Mouse (Mus musculus) spleen, postnatal 10 days (tissue): ENCODE measurements at regions not wholly inside any gene's neighbourhood (a gene's known extent, or its start where the extent isn't known, plus 50 kb on each side); places are given as distances from the start of the nearest gene placed in this dataset.
"Not testable (repeated sequence)": the region's sequence is repeated elsewhere in the genome, so short reads cannot be mapped to it uniquely, and the experiment has no call there.

Source experiments
- DNase-seq, 2 experiments: peaks; one replicate each; pipeline ENCODE4 v3.0.0; 2021 to 2022; ENCODE audit warnings: low spot score in 2 of 2

DNA sequence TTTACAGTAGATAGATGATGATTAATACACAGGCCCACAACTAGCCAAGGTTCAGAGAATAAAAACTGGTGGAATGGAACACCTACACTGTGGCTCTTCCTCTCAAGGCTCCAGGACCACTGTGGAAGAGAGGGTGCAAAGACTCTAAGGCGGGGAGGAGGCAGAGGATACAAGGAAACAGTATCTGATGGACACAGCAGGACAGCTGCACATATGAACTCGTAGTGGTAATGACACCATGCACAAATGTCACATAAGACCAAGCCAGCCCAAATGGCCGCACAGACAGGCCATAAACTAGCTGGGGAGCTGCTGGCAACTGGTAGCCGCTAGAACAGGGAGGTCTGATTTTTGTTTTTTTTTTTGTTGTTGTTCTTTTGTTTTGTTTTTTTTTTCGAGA lies 197.0 kb upstream of the Serp2 start:
- DNase-seq, result no peak

DNA sequence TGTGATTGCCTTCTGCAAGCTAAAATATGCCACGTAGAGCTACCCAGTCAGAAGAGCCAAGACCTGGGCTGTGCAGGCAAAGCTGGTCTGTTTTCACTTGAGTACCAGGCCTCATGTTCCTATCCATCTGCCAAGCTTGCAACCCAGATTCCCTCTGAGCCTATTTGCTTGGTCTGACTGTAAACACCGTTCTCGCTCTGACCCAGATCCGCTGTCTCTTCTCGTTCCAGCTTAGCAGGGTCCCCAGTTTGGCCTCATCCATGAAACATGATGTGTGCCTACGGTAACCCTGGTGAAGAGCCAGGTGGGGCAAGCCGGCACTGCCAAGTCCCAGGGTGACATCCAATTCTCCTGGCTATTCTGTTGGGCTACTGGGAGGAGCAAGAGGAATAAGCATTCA lies 192.5 kb upstream of the Serp2 start:
- DNase-seq, result no peak

DNA sequence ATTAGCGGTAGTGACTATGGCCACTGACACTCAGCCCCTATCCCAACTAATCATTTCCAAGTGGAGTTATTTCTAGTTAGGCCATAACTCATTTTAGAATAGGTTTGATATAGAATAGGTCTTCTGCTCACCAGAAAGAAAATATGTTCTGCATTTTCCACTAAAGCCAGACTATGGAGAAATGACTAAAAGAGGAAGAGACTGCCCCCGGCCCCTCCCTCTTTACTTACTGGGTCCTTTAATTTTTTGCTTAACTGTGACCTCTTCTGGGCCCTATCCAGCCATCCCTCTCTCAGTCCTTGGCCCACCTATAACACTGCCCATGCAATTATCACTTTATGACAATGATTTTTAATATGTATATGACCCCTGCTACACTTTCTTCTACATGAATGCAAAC lies 192.0 kb upstream of the Serp2 start:
- no peak for DNase-seq

DNA sequence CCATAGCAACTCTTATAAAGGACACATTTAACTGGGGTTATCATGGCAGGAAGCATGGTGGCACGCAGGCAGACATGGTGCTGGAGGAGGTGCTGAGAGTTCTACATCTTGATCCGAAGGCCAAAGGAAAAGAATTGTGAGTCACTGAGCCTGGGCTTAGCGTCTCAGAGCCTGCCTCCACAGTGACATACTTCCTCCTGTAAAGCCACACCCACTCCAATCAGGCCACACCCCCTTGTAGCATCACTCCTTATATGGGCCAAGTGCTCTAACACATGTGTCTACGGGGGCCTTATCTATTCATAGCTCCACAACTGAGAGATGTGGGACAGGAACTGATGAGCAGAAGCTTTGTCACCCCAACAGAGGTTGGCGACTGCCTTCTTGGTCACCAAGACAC lies 191.1 kb upstream of the Serp2 start:
- no peak for DNase-seq

DNA sequence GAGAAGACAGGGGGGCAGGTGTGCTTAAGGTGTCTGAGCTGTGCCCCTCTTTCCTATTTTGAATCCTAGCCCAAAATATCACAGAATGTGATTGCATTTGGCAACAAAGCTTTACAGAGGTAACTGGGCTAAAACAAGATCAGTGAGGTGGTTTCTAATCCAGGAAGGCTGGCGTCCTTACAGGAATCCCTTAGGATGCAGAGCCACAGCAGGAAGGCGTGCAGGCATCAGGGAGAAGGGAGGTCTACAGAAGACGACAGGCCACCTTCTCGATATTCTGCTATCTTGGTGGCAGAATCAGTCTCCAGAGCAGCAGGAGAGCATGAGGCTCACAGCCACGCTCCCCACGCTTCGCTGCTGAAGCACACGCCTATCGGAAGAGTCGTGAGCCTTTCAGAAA lies 189.6 kb upstream of the Serp2 start:
- no peak for DNase-seq

DNA sequence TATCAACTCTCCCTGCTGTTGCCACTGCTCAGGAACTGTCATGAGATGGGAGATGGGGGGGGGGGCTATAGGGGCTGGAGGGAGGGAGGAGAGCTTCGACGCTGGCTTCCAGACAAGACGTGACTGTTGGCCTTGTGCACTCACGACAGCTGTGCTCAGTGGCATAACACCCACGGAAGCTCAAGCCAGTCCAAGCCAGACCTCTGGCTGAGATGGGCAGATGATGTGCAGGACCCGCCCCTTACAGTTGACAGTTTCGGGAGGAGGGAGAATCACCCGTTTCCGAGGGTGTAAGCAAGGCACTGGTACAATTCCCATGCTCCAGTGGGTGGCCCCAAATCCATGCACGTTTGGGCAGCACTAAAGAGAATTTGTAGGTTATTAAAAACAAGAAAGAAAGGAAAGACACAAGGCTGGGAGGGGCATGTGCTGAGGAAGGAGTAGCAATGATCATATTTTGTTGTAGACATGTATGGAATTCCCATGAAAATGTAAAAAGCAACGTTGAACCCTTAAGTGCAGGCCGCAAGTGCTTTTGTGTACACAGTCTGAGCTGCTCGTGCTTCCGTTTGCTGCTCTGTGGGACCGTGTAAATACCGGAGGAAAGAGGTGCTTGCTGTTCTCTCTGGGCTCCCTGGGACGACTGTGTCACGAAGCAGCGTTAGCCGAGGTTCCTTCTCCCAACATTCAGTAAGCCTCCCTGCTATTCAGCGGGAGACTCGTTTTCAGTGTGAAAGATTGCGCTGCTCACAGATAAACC lies 188.2 kb upstream of the Serp2 start:
- no peak for DNase-seq

DNA sequence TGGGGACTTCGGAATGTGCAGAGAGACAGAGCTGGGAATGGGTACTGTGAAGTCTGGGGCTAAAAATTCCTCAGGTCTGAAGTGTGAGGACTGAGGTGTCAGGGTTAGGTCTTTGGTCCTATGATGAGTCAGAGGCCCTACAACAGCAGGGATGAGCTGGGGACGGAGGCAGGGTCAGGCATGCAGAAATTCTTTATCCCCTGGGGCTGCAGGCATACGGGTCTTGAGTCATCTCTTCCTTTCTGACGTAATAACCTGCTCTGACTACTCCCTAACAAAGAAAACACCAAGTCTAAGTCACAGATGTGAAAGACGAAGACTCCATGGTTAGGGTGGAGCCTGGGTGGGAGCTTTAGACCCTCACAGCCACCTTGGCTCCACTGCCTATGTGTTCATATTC lies 185.6 kb upstream of the Serp2 start:
- no peak for DNase-seq

DNA sequence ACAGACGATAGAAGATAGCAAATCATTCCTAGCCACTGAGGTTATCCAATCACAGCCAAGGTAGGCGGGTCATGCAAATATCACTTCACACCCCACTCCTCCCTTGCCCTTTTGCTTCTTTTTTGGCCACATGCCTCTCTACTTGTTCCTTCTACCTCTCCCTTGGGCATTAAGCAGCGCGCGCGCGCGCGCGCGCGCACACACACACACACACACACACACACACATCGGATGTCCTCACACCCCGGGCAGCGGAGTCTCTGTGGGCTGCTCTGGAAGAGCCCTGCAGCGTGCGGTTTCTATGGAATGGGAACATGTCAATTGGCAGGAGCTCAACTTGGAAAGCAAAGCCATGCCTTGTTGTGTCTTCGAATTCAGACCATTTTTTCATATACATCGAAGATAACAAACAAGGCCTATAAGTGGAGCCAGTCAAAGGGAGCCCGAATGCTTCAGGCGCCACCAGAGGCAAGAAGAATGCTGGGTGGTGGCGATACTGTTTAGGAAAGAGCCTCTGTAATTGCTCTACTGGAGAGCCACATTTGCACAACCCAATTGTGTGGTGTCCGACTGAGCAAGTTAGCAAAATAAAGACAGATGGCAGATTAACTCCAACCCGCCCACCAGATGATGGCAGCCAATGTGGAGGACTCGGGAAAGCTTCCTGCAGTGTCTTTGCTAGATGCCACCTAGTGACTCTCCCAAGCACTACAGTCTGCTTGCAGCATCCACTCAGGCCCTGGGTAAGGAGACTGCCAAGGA lies 183.3 kb upstream of the Serp2 start:
- no peak for DNase-seq

DNA sequence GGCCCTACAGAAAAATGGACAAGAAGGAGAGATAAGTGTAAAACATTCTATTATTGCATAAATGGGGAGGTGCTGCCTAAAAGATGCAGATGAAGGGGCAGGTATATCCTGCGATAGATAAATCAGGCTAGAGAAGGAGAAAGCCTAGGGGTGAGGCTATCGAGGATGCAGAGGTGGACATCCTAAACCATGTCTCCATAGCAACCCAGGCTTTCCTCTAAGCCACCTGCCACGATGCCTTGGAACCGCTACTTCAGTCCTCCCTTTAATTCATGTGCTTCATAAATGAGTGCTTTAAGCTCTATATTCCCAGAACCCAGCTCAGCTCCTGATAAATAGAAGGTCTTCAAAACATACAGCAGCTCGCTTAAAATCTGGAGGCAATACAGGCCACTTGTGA lies 179.3 kb upstream of the Serp2 start:
- DNase-seq, result no peak

DNA sequence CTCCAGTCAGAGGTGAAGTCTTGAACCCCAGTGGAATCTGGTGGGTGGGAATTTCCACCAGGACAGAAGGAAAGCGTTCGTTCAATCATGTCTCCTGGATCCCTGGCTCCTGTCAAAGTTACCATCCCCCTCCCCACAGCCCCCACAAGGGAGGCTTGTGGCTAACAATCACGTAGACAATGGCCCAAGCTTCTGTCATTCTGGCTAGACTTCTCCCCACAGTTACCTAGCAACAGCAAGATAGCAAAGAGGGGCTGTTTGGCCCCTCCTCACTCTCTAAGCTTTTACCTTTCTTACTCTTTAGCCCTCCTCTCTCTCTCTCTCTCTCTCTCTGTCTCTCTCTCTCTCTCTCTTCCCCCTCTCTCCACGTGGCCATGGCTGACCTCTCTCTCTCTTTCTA lies 178.4 kb upstream of the Serp2 start:
- DNase-seq, result no peak

DNA sequence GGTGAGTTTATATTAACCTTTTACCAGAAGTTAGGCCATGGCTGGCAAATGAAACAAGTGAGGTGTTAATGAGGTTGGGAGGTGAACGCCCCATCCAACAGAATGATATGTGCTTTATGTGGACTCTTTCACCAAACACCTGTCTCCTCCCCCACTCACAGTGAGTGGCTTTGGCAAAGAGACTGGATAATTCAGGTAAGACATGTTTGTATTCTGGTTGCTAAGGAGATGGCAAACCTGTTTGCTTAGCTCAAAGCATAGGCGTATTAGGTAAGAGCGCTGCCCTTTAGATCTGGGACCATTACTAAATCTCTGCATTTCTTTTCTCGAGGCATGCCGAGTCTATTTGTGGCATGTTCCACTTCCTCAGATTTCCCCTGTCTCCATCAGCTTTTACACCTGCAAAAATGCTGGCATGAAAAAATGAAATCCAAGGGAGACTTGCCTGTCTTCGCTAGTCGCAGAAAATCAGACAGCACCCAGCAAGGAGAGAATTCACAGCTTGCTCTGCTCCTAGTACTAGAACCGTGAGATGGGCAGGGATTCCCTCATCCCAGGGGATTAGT lies 176.7 kb upstream of the Serp2 start:
- DNase-seq, result no peak

DNA sequence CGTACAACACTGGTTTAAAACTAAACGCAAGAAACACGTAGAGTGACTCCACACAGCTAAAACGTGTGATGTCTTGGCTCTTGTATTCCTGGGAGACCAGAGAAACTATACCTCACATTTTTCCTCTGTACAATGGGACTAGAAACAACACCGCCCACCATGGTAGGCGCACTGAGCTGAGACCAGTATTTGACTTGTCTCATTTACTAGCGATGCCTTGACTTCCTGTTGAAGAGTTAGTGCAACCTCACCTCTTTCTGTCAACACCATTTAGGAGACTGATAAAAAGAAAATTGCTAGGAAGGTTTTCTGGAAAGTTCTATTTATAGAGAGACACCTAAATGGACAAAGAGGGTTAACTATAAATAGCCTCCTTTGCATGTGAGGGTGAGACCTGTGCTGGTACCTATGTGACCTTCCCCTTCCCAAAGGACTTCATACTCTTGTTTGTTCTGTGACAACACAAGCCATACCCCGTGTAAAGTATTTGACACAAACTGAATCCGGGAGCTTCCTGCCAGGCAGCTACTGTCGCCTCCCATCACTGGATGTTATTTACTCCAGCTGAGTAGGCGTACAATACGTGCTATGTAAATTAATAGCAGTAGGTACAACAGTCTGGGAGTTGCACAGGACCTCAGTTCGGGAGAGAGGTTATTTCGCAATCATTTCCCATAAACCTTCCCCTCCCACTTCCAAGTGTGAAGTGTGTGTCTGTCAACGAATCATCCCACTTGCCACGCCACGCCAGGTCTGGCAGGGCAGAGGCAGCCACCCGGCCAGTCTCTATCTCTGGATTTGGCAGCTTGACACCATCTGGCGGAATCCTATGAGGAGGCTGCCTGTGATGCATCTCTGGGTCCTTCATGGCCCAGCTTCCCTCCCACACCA lies 174.7 kb upstream of the Serp2 start:
- DNase-seq, result no peak

DNA sequence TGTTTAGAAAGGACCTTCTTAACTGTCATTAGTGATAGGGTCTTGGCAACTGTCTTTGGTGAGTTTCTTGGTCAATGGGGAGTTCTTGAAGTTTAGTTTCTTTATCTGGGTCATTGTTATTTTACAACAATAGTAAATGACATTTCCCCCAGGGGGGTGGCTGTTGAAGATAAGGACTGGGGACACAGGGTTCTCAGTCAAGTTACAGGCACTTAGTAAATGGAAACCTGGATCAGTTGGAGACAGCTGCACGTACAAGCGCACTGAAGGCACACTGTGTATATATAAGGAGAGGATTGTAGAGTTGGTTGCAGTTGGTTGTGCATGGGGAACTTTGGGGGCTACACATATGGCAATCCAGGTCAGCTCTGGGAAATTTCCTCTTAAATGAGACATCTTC lies 169.2 kb upstream of the Serp2 start:
- DNase-seq, result no peak

DNA sequence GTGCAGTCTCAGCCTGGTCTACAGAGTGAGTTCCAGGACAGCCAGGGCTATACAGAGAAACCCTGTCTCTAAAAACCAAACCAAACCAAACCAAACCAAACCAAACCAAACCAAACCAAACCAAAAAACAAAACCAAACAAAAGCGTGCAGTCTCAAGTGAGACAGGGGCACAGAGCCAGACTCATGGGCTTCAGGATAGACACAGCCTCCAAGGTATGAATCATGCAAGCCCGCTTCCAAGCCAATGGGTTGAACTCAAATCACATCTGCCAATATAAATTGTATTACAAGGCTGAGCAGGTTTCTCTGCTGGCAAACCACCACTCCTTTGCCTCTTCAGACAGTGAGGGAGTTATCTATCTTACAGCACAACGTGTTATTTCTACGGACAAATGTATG lies 168.5 kb upstream of the Serp2 start:
- not testable (repeated sequence) for DNase-seq

DNA sequence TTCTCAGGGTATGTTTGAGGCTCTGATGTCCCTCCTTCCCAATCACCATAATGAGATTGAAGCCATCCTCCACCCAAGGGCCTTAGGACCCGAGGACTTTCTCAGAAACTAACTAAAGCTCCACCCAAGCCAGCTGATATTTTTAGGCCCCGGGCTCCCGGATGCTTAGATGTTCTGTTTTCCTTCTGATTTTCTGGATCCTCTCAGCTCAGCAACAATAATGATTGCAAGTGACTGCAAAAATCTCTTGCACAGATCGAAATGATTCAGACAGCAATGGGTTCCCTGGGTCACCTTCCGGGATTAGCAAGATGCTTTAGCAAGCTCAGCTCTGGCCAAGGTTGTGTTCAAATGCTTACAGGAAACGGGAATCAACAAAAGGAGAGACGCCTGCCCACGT lies 168.1 kb upstream of the Serp2 start:
- DNase-seq, result no peak

DNA sequence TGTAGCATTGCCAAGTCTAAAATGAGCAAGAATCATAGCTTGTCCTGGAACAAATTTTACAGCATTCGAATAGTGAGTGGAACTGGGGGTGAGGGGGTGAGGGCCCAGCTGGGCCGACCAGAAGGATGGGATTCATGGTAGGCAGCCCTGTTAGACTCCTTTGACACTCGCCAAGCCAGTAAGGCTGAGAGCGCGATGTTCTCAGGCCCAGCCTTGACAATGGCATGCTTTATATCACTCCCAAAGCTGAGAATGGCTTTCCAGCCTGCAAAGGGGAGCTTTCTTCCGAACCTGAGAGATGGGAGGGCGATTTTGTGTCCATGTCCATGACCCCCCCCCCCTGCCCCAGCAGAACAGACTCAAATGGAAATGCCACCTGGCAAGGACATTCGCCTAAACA lies 167.7 kb upstream of the Serp2 start:
- no peak for DNase-seq

DNA sequence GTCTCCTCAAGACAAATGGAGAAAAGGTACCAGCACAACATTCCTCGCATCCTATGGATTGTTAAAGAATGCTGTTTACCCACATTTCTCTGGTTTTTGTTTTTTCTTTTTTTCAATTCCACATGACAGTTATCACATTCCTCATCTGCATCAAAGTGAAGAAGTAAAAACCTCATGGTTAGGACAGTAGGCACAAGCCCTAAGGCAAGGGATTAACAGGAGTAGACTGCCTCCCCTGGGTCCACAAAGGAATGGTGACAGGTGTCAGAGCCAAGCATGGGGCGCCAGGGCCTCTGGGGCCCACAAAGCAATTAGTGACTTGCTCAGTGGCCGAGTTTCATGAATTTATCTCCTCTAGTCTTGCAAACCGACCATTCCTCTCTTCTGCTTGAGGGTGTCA lies 166.9 kb upstream of the Serp2 start:
- no peak for DNase-seq

DNA sequence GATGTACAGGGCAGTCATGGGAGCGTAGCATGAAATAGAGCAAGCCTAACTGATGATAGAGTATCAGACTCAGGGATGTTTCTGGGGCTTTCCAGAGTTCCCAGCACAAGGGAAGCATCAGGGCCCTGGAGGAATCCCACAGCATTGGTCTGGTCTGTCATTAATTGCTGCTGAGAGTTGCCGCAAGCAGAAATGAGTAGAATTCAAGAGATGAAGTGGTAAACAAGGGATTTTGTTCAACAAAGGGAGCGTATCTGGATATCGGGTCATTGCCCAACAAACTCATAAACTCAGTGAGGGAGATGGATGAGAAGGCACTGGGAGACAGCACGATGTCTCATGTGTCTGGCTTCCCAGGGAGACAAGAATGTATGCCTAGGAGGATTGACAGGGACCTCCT lies 165.6 kb upstream of the Serp2 start:
- no peak for DNase-seq

DNA sequence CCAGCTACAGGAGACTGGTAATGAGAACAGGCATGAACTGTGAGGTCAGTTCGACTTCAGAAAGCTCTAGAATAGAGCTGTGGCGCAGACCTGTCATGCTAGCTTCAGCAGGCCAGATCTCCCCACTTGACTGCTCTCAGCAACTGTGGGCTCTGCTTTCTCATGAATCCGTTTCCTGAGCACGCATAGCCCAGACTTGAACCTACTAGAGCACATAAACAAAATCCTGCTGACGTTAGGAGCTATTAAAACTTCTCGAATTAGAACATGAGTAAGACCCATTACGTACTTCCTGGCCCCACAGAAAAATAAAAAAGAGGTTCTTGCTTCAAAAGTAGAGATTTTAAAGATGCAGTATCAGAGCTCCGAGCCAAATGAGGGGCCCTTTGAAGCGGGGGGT lies 165.1 kb upstream of the Serp2 start:
- no peak for DNase-seq

DNA sequence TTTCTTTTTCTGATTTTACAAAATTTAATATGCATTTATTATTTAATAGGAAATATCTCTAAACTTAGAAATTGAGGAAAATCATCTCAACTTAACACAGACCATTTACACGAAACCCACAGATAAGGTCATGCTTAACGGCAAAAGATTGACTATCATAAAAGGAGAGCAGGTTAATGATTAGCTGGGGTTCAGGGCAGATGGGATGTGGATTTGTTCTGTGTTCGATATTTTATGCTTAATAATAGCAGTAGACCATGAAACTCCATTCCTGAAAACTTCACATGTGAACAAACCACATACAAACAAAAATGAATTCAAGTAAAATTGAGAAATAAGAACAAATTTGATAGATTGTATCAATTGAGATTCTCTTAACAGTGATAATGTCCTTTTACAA lies 160.4 kb upstream of the Serp2 start:
- DNase-seq, result no peak

DNA sequence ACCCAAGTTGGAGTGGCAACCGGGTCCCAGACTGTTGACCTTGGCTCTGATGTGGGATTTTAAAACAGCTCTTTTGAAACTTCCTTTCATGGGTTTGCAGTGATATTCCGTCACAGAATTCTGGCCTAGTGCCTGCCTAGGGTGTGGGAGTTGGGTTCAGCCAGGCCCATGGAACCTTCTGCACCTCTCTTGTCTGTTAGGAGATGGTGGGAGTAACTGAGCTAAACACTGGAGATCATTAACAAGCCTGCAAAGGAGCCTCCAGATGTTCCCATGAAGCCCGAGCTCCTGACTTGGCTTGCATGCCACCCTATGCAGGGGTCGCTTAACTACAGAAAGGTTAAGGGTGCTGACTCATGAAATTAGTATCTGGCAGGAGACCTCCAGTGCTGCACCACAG lies 158.0 kb upstream of the Serp2 start:
- DNase-seq, result no peak

DNA sequence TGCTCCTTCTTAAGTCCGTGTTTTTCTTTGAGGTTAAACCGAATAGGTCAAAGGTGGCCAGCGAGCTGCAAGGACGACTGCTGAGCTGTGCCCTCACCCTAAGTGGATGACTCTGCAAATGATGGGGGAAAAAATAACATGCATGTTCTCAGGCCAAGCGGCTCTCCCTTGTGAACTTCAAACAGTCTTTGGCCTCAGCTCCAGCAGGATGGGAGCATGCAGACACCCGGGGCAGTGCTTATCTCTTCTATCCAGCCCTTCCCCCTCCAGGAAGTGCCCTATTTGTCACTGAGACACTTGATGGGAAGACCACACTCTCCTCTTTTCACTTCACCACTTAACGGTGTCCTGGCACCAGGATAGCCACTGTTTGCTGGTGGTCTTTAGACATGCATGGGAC lies 157.3 kb upstream of the Serp2 start:
- DNase-seq, result no peak
